Mouse (Mus musculus) embryo, embryonic 9.5 days (tissue): ENCODE data around the gene Cand1.

Experiments used
- DNase-seq: peaks from one replicate; pipeline ENCODE4 v3.0.0-alpha.2; 2017; ENCODE audit errors: extremely low spot score

The Cand1 gene

DNA sequence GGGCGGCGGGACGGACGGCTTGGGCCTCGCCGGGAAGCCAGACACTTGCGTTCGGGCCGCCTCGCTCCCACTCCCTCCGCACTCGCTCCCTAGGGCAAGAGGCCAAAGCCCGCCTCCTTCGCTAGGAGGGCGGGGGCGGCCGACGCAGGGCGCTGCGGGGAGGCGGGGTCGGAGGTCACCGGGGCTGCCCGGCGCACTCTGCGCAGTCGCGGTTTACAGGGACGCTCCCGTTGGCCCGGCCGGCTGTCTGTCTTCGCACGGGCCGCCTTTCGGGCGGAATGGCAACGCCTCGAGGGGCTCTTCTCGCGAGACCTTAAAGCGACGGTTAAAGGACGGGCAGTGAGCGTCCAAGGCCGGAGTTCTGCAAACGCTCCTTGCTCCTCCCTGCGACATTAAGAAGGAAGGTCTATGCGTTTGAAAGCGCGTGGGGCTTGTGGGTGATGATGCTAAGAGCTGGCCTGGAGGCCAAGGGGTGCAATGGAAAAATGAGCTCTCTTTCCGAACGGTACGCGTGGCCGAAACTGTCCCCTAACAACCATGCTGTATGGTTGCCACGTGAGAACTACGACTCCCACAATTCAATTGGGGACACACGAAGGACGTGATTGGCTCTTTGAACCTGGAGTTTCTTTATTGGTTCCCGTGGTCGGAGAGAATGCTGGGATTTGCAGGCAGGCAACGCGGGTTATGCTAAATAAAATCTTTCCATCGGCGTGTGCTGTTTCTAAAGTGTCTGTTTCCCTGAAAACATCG is at the start of gene Cand1:
Gene Cand1, minus strand, starts transcription at position 87 of the 753 bp plus-strand sequence.
- DNase-seq: peak; percentile 98

DNA sequence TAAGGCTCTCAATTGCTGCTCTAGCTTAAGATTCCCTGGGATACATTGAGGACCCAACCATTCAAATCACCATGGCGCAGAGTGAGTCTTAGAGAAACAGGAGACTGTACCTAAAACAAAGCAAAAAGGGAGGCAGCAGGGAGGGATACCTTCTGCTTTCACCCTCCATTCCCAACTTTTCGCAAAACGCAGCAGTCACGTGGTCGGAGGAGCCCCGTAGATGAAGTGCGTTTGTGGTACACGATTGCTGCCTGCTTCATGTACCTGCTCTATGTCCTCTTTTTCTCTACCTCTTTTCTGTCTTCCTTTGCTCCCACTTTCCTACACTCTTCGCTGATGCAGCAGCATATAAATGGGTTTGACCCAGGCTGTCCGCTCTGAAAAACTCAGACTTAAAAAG is 39.0 kb upstream of the Cand1 start:
- DNase-seq: no peak

DNA sequence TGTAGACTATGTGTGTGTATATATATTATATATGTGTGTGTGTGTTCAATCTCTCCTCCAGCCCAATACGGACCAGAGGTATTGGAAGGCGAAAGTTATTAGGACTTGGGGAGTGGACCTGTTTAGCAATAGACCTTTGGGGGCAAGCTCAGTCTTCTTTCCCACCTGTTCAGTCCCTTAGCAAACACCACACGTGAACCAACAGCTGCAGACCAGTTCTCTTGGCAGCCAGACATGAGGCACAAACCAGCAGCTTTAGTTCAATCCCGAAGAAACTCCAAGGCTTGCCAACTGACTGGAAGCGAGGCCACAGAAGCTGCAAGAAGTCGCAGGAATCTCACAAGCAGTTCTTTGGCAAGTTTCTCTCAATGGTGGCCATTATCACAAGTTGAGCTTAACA is 34.5 kb upstream of the Cand1 start:
- DNase-seq: no peak

- DNase-seq: no peak
Observed at GRCm38 (mm10) chr10:119272536-119272935, 32.7 kb upstream of the Cand1 start.

GRCm38 (mm10) chr10:119272005-119272404 is 32.1 kb upstream of the Cand1 start:
- no peak for DNase-seq

- DNase-seq: no peak
Observed at GRCm38 (mm10) chr10:119271101-119271500, 31.2 kb upstream of the Cand1 start.

DNA sequence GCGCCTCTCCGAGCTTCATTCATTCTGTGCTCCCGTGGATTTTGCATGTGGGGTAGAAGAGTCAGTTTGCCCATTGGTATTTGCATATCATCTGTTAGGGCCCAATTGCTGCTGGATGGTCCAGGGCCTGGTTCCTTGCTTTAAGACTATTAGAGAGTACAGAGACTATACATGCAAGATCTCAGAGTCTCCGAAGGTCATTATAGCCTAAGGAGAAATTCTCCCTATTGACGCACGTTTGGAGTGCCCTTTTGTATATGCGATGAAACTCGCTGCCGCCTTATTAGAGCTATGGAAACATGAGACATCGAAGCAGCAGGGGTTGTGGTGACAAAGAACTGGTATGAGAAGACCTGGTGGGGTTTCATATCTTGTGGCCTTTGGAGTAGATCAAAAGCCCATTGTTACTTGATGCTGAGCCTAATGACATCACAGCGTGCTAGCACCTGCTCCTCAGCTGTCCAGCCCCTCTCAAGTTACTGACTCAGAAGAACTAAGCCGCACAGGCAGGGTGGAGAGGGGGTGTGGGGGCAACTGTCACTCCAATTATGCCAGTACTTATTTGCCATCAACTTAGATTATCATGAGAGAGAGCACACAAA is 30.6 kb upstream of the Cand1 start:
- DNase-seq: peak; percentile 5

DNA sequence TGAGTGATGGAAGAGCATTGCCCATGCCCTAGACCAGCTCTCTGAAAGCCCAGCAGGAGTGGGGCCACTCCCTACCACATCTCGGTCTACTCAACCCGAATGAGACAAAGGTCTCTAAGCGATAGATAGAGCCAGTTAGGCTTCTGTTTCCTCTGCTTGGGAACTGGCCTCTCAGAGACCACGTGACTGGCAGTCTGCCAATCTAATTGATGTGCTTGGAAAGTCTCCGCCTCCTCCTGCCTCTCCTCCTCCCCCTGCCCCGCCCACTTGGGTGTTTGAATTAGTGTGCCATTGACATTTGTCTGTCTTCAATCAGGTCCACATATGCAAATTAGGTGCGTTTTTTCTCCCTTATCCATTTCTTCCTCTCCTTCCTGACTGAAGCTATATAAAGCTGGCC is 24.9 kb upstream of the Cand1 start:
- no peak for DNase-seq

GRCm38 (mm10) chr10:119262821-119263220 is 23.0 kb upstream of the Cand1 start:
- no peak for DNase-seq

- DNase-seq: no peak
Observed at GRCm38 (mm10) chr10:119257876-119258275, 18.0 kb upstream of the Cand1 start.

GRCm38 (mm10) chr10:119244146-119244545 is 4.3 kb upstream of the Cand1 start:
- no peak for DNase-seq

DNA sequence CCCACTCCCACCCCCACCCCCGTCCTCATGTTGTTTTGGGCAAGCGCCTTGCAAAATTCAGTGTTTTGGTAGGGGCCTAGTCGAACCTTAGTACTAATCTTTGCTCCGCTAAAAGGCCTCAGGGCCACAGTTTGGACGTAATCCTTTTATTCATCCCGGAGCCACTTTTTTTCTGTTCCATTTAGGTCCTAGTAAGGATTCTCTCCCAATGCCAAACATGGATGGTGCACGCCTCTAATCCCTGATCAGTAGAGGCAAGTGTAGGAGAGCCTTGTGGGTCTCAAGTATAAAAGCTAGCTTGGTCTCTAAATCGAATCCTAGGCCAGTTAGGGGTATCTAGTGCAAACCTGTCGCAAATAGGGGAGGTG is 851 bp upstream of the Cand1 start:
- no peak for DNase-seq

DNA sequence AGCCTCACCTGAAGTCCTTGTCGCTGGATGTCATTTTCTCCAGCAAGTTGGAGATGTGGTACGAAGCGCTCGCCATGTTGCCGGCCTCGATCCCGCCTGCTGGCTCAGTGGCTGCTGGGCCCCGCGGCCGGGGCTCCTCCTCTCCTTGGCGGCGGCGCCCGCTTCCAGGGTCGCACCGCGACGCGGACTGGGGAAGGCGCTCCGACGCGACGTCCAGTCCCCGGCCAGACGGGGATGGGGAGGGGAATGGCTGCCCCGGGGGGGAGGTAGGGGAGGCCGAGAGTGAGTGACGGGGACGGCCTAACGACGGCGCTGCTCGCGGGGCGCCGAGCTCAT is 254 bp downstream of the Cand1 start:
- DNase-seq: no peak

DNA sequence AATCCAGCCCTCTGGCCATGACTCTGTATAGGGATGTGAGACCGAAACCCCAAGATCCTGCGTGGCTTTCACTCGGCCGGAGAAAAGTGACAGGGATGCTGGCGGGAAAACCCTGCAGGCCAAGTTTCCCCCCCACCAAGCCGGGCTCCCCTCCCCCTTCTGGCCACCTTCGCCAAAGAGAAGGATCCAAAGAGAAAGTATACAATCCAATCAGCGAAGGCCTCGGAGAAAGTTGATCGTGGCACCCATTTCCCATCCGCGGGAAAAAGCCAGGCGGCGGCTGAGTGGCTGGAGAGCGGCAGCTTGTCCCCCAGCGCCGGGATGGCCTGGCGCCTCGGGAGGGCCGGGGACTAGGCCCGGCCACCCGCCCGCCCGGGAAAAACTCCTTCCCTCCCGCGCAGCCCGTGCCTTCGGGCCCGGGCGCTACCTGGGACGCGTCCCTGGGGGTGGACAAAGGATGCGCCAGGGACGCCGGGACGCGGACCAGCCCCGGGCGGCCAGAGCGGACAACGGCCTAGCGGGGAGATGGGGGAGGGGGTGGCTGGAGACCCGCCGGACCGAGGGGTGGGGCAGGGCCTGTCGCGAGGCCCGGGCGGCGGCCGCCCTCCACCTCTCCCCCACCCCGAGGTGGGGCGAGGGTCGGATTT is 747 bp downstream of the Cand1 start:
- peak; percentile 77 for DNase-seq

DNA sequence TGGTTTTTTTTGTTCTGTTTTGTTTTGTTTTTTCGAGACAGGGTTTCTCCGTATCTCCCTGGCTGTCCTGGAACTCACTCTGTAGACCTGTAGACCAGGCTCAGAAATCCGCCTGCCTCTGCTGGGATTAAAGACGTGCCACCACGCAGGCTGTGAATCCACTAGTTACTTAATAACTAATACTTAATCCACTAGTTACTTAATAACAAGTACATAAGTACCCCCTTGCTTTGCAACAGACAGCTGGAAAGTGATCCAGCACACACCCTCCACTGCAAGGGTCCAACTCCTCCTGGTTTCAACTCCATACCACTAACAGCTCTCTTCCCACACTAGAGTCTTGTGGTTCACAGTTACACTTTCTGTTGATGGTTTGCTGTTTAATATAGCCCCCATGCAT is 8.3 kb downstream of the Cand1 start:
- DNase-seq: no peak

DNA sequence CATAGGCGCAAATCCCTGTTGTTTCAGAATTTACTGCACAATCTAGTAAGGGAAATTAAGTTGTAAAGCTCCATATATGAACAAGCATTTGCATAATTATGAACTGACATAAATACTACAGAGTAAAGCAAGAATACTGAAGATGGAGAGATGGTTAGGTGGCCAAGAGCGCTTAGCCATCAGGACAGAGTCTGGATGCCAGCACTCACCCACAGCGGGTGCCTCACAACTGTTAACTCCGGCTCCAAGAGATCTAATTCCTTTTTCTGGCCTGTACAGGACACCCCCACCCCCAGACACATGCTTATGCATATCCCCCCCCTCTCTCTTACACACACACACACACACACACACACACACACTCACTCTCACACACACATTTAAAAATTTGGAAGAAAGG is 9.2 kb downstream of the Cand1 start:
- no peak for DNase-seq

GRCm38 (mm10) chr10:119230074-119230669 is 9.7 kb downstream of the Cand1 start:
- no peak for DNase-seq

- DNase-seq: no peak
Observed at GRCm38 (mm10) chr10:119223686-119224085, 16.2 kb downstream of the Cand1 start.

DNA sequence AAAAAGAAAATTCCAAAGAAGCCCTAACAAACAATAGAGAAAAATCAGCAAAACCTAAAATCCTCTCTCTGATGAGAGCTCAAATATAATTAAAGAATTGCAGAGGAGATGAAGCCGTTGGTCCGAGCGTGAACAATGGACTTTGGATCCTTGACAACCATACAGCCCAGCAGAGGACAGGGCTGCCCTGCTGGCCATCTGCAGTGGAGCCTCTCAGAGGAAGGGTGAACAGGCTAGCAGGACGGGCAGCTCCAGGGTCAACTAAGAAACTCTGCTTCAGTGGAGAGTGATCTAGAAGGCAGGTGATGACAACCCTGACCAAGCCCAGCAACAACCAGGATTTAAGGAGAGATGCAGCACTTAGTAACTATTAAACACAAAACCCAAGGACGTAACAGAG is 18.2 kb downstream of the Cand1 start:
- DNase-seq: no peak

- DNase-seq: no peak
Observed at GRCm38 (mm10) chr10:119219415-119219814, 20.4 kb downstream of the Cand1 start.

DNA sequence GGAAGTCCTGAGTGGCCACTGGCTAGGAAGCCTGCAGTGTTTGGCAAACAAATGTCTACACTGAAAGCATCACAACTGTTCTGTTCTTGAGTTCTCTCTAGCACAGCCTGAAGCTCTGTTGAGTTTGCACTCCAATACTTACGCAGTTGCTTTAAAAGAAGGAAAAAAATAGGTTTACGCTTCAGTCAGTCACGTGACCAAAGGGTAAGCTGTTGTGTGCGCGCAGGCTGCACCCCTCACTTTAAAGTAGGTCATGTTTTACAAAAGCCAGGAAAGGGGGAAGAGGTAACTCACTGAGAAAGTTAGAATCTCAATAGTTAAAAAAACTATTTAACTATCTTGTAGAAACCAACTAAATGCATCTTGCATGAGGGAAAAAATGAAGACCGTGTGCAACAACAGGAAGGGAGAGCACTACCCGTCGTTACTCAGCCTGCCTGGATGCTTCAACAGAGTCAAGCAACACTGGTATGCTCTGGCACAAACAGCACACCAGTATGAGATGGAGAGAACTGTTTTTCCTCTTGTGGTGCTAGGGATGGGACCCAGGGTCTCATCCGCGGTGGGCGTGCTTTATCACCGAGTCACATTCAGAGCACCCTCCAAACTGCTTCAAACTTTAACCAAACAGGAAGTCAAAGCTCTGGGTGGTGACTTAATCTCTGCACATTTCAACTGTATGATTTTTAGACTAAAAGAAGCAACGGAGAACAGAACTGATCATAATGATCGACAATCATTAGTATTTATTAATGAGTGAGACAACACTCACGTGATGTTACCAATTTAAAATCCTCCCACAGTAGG is 21.4 kb downstream of the Cand1 start:
- no peak for DNase-seq

- no peak for DNase-seq
Observed at GRCm38 (mm10) chr10:119212443-119212842, 27.4 kb downstream of the Cand1 start.
